Mouse (Mus musculus) spleen, adult 2 months (tissue): Measurements from ENCODE around the gene Traf7. TPM values are rescaled to one million over a fixed set of nuclear protein-coding genes. Genes with fewer than 3 reads are reported as not detected.

Source experiments
- DNase-seq, 2 experiments: peaks; one replicate each; pipeline versions ENCODE4 v3.0.0 to v3.0.0-alpha.2; 2012 to 2021; ENCODE audit warnings: low spot score in 2 of 2, low read depth in 1 of 2
- H3K27ac ChIP-seq: fragments of 200-500 bp; 2 replicates; pipeline ENCODE4 v1.5.1; 2012; ENCODE audit warnings: low read length, inconsistent platforms; ENCODE audit not compliant: insufficient read depth
- H3K27me3 ChIP-seq: fragments of 200-500 bp; 2 replicates; pipeline ENCODE4 v1.6.1; 2012; ENCODE audit warnings: mild to moderate bottlenecking, moderate library complexity, low read length, inconsistent platforms; ENCODE audit not compliant: control insufficient read depth, insufficient read depth
- H3K36me3 ChIP-seq: fragments of 200-500 bp; 2 replicates; pipeline ENCODE4 v1.6.1; 2012; ENCODE audit warnings: mild to moderate bottlenecking, low read length, inconsistent platforms; ENCODE audit not compliant: control insufficient read depth, insufficient read depth
- H3K4me1 ChIP-seq: fragments of 200-500 bp; 2 replicates; pipeline ENCODE4 v1.6.1; 2011; ENCODE audit warnings: inconsistent platforms; ENCODE audit not compliant: control insufficient read depth, insufficient read depth, insufficient read length
- H3K4me3 ChIP-seq: fragments of 200-500 bp; 2 replicates; pipeline ENCODE4 v1.5.1; 2011; ENCODE audit warnings: mild to moderate bottlenecking, inconsistent platforms; ENCODE audit not compliant: insufficient read depth, insufficient read length; ENCODE audit errors: extremely low read depth
- CTCF ChIP-seq: fragments of 200-500 bp; IDR thresholded peaks from 2 replicates; pipeline ENCODE4 v1.5.1; 2011; ENCODE audit warnings: mild to moderate bottlenecking, inconsistent platforms; ENCODE audit not compliant: insufficient read depth, insufficient read length, insufficient replicate concordance; ENCODE audit errors: extremely low read depth
- POLR2A ChIP-seq: fragments of 200-500 bp; IDR thresholded peaks from 2 replicates; pipeline ENCODE4 v1.6.1; 2011; ENCODE audit warnings: low read depth, low read length, inconsistent platforms
- WGBS: fragments of 180-500 bp; shearing (Covaris S2); methylation state at CpG from one replicate; pipeline ENCODE4 v1.1.7; 2018; 5-methylcytosine and 5-hydroxymethylcytosine counted together
- polyA plus RNA-seq: library from polyadenylated mRNA; depleted of rRNA; stranded (reverse); fragments of >200 nt; gene quantifications from 2 replicates; pipeline ENCODE4 v1.2.3, GENCODE M21; 2012; rRNA removed

The Traf7 gene
- polyA plus RNA-seq, 1 experiment = 182 TPM

DNA sequence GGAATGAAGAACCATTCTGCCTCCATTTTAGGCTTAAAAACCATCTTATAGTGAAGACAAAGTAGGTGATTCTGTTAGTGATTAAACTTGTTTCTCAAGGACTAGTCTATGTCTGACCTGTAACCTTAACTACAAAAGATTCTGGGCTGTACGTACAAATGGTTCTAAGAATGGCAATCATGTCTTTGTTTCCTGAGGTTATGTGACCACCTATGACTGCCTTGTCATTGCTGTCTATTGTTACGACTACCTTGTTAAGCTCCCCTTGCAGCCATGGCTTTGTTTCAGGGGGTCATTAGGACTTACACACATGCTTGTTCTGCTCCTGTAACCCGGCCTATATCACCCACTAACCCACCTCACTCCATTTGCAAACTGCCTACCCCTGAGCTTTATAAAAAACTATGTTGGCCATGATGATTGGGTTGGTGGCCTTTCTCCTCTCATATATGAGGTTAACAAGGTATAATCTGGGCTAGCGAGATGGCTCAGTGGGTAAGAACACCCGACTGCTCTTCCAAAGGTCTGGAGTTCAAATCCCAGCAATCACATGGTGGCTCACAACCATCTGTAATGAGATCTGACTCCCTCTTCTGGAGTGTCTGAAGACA is 59.0 kb downstream of the Traf7 start:
- Histone ChIP-seq H3K36me3 (no peaks in the 10 kb centered on the region), H3K4me3 (no peak overlapping the region), H3K27ac (no peak overlapping the region), H3K4me1 (peaks cover 12% of the 10 kb centered on the region), H3K27me3 (no peaks in the 10 kb centered on the region)
- DNase-seq = no peak
- TF ChIP-seq POLR2A (no peak), CTCF (no peak)
- WGBS = 96% methylated on average over 5 of the region's 5 CpGs

DNA sequence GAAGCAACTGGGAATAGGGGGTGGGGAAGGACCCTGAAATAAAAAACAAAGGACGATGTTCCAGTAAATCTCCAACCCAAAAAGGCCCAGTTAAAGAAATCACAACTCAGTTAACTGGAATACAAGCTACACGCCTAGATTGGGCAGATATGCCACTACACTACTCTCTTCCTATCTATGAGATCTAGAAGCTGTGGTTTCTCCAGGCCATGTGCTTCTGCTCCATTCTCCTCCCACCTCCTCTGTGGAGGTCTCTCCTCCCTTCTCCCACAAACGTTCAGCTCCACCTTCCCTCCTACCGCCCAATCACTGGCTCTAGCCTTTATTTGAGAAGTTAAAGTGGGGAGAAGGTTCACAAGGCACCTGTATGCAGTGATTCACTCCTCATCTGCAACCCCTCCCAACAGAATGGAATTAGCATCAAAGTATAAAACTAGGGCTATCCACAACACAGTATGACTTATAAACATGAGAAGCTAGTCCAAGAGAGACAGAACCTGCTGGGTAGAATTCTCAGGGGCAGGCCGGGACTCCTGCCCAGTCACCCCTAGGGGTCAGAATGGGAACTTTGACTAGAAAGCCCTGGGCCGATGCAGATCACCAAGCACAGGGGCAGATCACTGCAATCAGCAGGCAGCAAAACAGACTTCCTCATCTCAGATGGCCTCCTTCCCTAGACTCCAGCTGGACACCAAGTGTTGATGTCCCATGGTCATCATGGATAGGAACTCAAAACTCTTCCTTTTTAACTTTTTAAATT is 64.2 kb downstream of the Traf7 start:
- no peak for TF ChIP-seq CTCF
- no peak for TF ChIP-seq POLR2A
- Histone ChIP-seq H3K4me1 (no peaks in the 10 kb centered on the region), H3K4me3 (no peak overlapping the region), H3K36me3 (no peaks in the 10 kb centered on the region), H3K27ac (no peak overlapping the region), H3K27me3 (no peaks in the 10 kb centered on the region)
- WGBS = 41% methylated on average over 6 of the region's 6 CpGs
- DNase-seq = no peak

DNA sequence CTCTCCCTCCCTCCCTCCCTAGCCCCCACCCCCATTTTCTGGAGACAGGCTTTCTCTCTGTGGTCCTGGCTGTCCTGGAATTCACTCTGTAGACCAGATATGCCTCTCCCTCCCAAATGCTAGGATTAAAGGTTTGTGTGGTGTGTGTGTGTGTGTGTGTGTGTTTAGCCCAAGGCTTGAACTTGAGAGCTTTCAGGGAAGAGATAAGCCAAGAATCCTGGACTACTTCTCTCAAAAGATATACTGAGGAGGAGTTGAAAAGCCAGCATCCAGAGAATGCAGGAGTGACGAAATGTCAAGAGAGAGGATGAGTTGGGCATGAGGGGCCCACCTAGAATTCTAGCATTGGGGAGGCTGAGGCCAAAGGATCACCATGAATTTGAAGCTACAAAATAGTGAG is 64.8 kb downstream of the Traf7 start:
- Histone ChIP-seq H3K4me3 (no peak overlapping the region), H3K4me1 (no peaks in the 10 kb centered on the region), H3K36me3 (no peaks in the 10 kb centered on the region), H3K27ac (no peak overlapping the region), H3K27me3 (no peaks in the 10 kb centered on the region)
- 100% methylated on average over 1 of the region's 1 CpGs for WGBS
- DNase-seq = no peak
- TF ChIP-seq POLR2A = no peak
- TF ChIP-seq CTCF = no peak

DNA sequence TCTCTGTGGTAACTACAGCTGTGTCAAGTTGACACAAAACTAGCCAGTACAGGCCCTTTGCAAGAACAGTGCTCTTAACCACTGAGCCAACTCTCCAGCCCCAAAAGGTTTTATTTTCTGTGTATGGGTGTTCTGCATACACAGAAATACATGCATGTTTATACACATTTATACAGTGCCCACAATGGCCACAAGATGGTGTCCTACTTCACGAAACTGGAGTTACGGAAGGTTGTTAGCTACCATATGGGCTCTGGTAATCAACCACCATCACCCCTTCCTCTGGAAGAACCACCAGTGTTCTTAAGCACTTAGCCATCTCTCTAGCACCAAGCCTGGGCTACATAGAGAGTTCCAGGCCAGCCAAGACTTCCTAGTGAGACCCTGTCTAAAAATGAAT is 66.2 kb downstream of the Traf7 start:
- no peak for DNase-seq
- no peak for TF ChIP-seq POLR2A
- TF ChIP-seq CTCF = no peak
- Histone ChIP-seq H3K36me3 (no peaks in the 10 kb centered on the region), H3K4me3 (no peak overlapping the region), H3K27me3 (no peaks in the 10 kb centered on the region), H3K27ac (no peak overlapping the region), H3K4me1 (no peaks in the 10 kb centered on the region)
- WGBS = 61% methylated on average over 2 of the region's 2 CpGs

Other genes starting within 250 kb of the Traf7 start
- 0.05 and 0.15 TPM in 2 replicates for gene Abca17, start 176.9 kb downstream of the Traf7 start, polyA plus RNA-seq
- gene Abca3, start 176.0 kb downstream of the Traf7 start, polyA plus RNA-seq = 32.6 and 34.9 TPM in 2 replicates
- 87.0 and 113 TPM in 2 replicates for gene Rnps1, start 113.4 kb downstream of the Traf7 start, polyA plus RNA-seq
- gene Eci1, start 101.3 kb downstream of the Traf7 start, polyA plus RNA-seq = 28.0 and 38.1 TPM in 2 replicates
- 7.8 and 8.6 TPM in 2 replicates for gene Dnase1l2, start 84.8 kb downstream of the Traf7 start, polyA plus RNA-seq
- gene E4f1, start 57.6 kb downstream of the Traf7 start, polyA plus RNA-seq = 95.9 and 110 TPM in 2 replicates
- 31.6 and 51.3 TPM in 2 replicates for gene Pgp, start 57.5 kb downstream of the Traf7 start, polyA plus RNA-seq
- 1.5 and 1.9 TPM in 2 replicates for gene Bricd5, start 54.1 kb downstream of the Traf7 start, polyA plus RNA-seq
- gene Mlst8, start 48.9 kb downstream of the Traf7 start, polyA plus RNA-seq = 37.8 and 43.7 TPM in 2 replicates
- gene Caskin1, start 39.3 kb downstream of the Traf7 start, polyA plus RNA-seq = 0.40 and 0.47 TPM in 2 replicates
- gene Rab26, start 6.3 kb upstream of the Traf7 start, polyA plus RNA-seq = 2.2 and 2.5 TPM in 2 replicates
- gene Pkd1, start 21.9 kb upstream of the Traf7 start, polyA plus RNA-seq = 70.8 and 73.9 TPM in 2 replicates
- gene Tsc2, start 104.7 kb upstream of the Traf7 start, polyA plus RNA-seq = 86.1 and 90.2 TPM in 2 replicates
- 7.1 and 8.1 TPM in 2 replicates for gene Nthl1, start 104.7 kb upstream of the Traf7 start, polyA plus RNA-seq
- gene Slc9a3r2, start 122.4 kb upstream of the Traf7 start, polyA plus RNA-seq = 62.2 and 66.7 TPM in 2 replicates
- 0.71 and 1.7 TPM in 2 replicates for gene Npw, start 130.5 kb upstream of the Traf7 start, polyA plus RNA-seq
- gene Zfp598, start 141.7 kb upstream of the Traf7 start, polyA plus RNA-seq = 59.7 and 77.0 TPM in 2 replicates
- 0.20 and 0.23 TPM in 2 replicates for gene Syngr3, start 162.0 kb upstream of the Traf7 start, polyA plus RNA-seq
- gene Gfer, start 168.2 kb upstream of the Traf7 start, polyA plus RNA-seq = 13.8 and 26.7 TPM in 2 replicates
- 6.8 and 7.5 TPM in 2 replicates for gene Noxo1, start 168.3 kb upstream of the Traf7 start, polyA plus RNA-seq
- gene Tbl3, start 179.7 kb upstream of the Traf7 start, polyA plus RNA-seq = 52.5 and 59.8 TPM in 2 replicates
- gene Rnf151, start 190.1 kb upstream of the Traf7 start, polyA plus RNA-seq = 0.41 and 0.86 TPM in 2 replicates
- gene Rps2, start 190.2 kb upstream of the Traf7 start, polyA plus RNA-seq = 2,560 and 3,342 TPM in 2 replicates
- 91.1 and 135 TPM in 2 replicates for gene Ndufb10, start 196.5 kb upstream of the Traf7 start, polyA plus RNA-seq
- gene Rpl3l, start 199.9 kb upstream of the Traf7 start, polyA plus RNA-seq = not detected in 2 replicates
- 56.7 and 66.9 TPM in 2 replicates for gene Msrb1, start 208.7 kb upstream of the Traf7 start, polyA plus RNA-seq
- gene Hs3st6, start 225.1 kb upstream of the Traf7 start, polyA plus RNA-seq = 0.42 and 0.45 TPM in 2 replicates